Mouse (Mus musculus): ENCODE results near the gene Chst2.

Chst2 gene

DNA sequence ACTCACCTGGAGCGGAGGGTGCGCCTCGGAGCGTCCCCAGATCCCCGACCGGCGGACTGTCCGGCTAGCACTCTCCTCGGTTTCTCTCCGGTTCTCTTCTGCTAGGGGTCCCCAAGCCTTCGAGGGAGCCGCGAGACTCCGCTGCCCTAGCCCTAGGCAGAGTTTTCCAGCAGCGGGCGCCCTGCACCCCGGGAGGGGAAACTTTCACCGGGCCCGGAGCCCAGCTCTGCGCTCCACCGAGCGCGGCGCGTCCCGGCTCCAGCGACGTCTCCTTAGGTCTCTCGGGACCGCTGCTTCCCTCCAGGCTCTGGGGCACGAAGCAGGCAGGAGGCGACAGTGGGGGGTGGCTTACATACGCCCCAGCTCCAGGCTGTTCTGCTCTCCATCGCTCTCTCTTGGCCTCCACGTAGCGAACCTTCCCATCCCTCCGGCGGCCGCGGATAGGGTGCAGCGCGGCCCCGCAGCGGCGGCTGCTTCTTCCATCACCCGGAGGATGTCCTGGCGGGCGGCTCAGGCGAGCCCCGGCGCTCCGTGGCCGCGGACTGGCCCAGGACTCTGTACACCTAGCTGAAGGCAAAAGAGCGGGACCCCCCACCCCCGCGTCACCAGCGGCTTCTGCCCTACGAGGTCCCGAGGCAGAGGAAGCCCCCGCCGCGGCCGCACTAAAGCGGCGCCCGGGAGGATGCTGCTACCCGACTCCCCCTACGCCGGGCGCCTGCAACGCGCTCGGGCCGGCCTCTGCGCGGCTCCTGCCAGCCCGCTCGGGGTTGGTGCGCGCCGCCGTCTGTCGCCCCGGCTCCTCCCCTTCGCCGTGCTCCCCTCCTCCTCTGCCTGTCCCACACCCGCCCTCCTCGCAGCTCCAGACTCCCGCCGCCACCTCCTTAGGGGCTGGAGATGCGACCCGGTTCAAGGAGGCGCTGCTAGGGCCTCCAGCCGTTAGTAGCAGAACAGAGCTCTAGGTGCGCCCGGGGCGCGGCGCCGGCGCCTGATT, at the start of gene Chst2:
Gene Chst2 (minus strand): TSS at position 152 of the 991 bp plus-strand sequence.
- peak; percentile 94 for DNase-seq (ENCODE audit: low spot score)

DNA sequence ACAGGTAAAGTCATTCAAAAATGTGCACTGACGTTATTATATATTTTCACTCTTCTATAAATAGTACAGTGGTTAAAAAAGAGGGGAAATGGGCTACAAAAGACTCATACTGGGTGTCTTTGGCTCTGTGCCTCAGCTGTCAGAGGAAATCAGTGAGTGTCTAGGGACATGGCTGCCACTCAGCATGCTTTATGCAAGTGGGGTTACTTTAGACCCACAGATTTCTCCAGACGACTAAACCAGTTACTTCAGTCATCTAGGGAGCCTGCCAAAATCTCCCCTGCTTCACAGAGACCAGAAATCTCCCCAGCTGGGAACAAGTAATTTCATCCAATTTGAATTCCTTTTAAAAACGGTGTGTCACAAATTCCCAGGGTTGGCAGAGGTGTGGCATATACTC, 45.4 kb upstream of the Chst2 start:
- no peak for DNase-seq (ENCODE audit: low spot score)

DNA sequence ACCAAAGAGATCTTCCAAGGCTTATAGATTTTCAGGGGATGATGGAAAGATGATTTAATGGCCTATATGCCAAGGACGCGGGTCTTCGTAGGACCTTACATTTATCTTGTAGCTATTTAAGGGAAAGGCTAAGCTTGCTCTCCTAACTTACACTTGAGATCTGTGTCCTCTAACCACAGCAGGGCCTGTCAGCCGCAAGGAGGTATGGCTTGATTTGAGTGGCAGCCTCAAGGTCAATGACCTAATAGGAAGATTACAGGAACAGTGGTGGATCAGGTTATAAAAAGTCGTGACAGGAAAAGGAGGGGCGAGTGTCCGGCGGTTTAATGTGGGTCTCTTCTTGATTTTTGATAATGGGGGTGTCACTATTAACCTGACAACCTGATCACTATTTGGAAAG, 44.1 kb upstream of the Chst2 start:
- no peak for DNase-seq (ENCODE audit: low spot score)

DNA sequence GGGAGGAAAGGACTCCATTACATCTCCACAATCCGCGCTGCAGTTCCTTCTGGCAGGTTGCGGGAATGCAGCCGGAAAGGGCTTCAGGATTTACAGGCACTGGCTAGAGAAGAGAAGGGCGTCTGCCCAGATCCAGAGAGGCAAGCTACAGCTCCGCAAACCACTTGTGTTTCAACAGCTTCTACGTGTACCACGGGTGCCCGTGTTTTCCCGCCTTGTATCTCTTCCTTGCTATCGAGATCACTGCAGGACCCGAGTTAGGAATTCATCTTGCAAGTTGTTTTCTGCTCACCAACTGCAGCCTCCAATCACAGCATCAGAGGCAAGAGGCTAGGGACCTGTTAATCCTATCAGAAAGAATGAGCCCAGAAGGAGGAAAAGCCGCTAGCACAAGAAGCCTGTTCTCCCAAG, 35.8 kb upstream of the Chst2 start:
- DNase-seq (ENCODE audit: low spot score), result peak; percentile 70

DNA sequence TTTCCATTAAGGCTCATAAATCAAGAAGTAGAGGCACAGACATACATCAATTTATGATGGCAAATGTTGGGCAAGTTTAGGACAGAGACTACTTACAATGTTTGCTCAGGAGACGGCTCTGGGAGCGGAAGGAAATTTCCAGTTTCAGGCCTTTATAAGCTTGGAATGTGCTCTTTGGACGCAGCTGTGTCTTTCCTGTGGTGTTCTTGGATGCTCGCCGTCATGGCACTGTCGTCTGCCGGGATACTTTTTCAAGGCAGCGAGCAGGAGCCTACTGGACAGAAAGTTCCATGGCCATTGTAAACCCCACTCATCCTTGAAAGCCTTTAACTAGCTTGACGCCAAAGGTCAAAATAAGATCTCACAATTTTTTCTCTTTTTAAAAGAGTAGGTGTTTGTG, 31.4 kb upstream of the Chst2 start:
- no peak for DNase-seq (ENCODE audit: low spot score)

DNA sequence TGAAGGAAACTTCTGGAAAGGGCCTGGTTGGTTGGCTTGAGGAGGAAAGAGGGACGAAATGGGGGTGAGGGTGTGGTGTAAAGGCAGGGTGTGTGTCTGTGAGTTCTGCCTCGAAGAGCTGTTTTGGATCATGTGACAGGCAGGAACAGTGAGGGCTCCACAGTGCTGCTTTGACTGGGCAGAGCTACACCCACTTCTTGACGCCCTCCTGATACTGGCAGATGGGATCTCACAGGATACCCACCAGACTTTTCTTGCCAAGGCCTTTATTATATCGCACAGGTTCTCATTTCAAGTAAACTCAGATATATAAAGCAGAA, 29.7 kb upstream of the Chst2 start:
- DNase-seq (ENCODE audit: low spot score), result no peak

DNA sequence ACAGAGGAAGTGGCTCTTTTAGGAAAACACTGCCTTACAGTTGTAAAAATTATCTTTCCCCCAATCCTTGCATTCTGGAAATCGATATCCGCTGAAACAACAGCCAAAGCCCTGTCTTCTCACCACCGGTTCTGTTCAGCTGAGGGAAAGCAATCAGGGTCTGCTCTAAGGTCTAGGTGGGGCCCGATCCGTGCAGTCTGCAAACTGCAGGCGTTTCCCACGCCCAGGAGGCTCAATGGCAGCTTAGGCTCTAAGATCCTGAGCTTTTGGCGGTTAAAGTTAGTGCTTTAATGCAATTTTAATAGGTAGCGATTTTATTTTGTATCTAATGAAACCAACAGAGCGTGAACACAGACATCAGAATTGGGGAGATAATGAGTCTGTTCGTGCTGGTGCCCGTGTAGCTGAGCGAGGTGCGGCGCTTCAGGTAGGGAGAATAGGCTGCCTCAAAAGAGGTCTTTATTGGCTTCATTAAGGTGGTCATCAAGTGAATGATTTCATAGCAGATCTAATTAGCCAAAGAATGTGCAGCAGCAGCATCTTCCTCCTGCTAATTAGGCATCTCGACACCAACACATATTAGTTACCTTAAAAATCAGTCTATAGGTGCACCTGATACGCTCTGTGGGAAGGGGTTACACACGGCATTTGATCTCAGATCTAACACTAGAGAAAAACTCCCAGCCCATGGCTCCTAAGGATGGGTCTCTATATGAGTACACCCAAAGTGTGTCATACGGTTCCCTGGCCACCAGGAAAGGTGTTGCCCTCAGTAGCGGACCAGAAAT, 29.2 kb upstream of the Chst2 start:
- no peak for DNase-seq (ENCODE audit: low spot score)

DNA sequence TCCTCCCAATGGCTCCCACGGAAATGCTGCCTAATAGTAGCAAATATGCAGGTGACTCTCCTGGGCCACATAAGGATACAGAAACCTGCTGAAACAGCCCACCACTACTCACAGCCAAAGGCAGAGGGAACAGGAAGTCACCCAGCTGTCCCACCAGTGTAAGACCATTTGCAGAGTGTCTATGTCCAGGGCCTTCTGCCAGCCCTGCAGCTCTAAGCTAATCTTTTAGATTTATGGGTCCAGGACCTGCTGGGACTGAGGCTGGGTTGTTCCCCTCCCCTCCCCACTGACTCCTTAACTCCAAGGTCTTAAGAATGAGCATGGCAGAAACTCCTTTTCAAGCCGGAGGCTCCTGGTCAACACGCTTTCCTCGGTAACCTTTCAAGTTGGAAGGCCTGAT, 21.8 kb upstream of the Chst2 start:
- DNase-seq (ENCODE audit: low spot score), result no peak

DNA sequence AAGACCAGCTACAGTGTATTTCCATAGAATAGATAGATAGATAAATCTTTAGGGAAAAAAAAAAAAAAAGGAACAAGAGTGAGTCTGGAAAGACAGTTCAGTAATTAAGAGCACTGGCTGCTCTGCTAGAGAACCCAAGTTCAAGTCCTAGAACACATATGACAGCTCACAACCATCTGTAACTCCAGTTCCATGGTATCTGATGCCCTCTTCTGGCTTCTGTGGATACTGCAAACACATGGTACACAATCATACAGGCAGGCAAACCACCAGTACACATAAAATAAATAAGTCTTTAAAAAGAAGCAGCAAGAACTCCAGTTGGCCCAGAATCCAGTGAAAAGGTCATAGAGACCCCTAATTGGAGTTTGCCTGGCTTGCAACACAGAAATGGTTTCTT, 7.4 kb upstream of the Chst2 start:
- DNase-seq (ENCODE audit: low spot score), result no peak

DNA sequence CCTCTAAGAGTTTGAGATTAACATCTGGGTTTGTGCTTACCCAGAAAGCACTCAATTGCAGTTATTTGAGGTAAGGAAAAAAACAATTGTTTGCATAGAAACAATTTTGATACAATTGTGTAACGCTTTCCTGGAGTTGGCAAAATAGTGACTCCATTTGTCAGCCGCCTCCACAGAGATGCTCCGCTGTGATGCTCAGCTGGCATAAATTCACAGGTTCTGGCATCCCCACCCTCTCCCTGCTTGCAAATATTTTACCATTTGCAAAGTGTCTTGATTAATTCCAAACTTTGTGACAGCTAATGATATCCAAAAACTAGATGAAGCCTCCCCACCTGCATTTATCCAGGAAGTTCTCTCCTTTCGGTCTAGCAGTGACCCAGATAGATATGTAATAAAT, 5.5 kb upstream of the Chst2 start:
- no peak for DNase-seq (ENCODE audit: low spot score)

DNA sequence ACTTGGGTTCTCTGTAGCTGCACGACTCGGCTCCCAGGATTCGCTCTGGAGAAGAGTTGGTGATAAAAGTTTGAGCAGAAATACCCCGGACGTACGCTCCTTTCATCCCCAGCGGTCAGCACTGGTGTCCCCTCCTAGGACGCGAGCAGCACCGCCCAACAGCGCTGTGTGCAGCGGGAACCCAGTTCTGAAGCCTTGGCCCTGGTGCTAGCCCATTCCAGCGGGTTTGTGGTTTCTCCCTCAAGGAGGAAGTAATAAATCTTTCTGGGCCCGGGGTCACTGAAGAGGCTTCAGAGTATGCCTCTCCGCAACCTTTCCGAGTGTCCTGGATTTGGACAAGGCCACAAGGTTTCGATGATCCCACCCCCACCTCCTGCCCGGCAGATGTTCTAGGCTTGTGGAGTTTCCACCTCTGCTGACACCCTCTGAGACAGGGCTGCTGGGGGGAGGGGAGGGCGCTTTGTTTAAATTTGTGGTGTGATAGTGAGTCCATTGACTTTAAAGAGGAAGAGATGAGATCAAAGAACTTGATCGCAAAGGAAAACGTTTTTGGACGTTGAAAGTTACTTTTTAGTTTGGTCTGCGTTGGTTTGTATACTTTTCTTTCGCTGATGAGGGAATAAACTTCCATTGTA, 1.2 kb upstream of the Chst2 start:
- peak; percentile 65 for DNase-seq (ENCODE audit: low spot score)

DNA sequence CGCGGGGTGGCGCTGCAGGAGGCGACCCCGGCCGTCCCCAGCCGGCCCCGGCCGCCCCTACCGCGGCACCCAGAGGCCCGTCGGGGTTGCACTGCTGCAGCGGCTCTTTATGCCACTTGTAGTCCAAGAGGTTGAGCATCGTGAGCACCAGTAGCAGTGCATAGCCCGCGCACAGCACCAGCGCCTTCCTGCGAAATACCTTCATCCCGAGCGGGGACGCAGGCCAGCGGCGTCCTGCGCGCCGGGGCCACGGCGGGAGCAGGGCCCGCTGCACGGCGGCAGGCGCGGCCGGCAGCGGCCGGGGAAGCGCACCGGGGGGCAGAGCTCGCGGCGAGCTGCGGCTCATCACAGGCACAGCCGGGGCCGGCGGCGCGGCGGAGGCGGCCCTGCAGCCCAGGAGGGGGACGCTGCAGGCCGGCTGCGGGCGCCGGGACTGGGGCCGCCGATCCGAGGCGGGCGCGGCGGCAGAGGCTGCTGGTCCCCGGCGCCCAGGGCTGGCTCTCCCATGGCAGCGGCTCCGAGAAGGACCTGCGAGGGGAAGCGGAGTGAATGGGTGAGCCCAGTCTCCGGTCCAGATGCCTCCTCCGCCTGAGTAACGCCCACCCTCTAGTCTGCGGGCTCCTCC, 464 bp downstream of the Chst2 start:
- peak; percentile 68 for DNase-seq (ENCODE audit: low spot score)

DNA sequence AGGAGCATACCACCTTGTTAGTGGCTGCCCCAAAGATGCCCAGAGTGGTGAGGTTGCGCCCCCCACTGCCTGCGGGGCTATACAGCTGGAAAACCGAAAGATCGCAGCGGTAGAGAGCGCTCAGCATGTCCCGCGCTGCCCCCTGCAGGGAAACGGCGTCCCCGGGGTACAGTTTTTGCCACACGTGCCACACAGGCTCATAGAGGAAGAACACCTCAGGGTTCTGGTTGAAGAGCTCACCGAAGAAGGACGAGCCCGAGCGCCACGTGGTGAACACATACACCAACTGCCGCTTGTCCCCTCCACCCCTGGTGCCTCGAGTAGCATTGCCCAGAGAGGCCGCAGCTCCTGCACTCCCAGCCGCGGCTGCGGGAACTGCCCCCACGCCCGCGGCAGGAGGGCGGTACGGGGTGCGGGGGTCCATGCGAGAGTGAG, 994 bp downstream of the Chst2 start:
- peak; percentile 79 for DNase-seq (ENCODE audit: low spot score)

DNA sequence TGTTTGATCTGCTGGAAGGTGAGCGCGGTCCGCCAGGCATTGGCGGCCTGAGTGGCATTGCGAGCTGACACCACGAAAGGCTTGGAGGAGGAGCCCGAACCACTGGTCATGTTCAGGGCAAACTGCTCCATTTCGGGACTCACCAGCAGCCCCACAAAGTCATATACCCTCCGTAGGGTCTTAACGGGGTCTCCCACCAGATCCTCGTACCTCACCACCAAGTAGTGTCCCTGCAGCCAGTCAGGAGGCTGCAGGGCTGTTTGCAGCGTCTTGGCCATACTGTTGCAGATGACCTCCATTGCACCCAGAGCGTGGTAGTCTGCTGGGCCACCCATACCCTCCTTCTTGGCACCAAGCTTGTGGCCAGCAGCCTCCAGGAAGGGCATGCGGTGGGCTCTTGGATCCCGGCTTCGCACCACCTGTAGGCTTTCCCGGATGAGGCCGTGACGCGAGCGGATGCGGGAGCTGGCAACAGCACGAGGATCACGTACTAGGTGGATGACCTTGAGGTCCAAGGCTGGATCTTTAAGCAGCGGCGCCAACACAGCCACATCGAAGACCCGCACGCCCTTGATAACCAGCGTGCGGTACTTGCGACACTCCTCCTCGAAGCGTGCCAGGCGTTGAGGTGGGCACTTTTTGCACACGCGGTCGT, 1.6 kb downstream of the Chst2 start:
- no peak for DNase-seq (ENCODE audit: low spot score)

DNA sequence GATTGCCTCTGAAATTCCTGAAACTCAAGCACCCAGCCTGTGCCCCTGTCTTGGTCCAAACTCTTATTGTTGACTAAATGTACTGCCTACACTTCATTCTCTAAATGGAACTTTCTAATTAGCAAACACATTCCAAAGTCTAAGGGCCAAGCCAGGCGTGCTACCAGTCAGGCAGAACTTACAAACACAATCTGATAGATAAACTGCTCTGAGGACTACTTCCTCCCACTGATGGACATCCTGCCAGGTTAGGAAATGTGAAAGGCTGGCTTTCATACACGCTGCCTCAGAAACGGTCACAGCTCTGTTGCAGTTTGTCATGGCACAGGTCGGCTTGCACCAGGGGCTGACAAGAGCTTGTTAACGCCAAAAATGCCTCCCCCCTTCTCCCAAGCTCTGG, 4.8 kb downstream of the Chst2 start:
- DNase-seq (ENCODE audit: low spot score), result no peak

DNA sequence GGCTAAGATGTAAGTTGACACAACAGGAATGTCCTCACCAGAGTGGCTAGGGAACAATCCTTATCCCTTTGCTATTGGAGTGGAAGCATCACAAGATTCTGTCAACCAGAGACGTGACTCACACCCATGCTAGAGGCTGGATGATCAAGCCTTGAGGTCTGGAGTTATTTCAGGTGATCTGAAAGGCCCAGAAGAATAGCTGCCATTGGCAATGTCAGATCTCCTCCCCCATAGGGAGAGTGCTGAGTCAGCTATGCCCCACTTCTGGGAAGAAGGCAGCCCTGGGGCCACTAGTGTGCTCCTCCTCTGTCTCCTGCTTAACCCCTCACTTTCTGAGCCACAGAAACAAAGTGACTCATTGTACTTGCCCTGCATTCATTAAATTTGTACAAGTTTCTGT, 14.5 kb downstream of the Chst2 start:
- no peak for DNase-seq (ENCODE audit: low spot score)

DNA sequence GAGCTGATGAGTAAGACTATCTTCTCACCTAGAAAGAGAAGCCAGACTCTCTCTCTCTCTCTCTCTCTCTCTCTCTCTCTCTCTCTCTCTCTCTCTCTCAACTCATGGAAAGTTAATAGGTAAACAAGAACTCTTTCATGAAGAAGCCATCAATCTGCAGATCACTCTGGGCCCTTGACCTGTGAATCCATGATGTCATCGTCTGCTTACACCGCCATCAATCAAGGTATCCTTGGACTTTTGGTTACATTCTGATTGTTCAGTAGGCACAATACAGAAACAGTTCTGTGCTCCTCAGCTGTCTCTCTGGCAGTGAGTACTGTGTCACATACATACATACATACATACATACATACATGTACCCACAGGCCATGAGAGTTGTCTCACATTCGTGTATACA, 16.6 kb downstream of the Chst2 start:
- no peak for DNase-seq (ENCODE audit: low spot score)

DNA sequence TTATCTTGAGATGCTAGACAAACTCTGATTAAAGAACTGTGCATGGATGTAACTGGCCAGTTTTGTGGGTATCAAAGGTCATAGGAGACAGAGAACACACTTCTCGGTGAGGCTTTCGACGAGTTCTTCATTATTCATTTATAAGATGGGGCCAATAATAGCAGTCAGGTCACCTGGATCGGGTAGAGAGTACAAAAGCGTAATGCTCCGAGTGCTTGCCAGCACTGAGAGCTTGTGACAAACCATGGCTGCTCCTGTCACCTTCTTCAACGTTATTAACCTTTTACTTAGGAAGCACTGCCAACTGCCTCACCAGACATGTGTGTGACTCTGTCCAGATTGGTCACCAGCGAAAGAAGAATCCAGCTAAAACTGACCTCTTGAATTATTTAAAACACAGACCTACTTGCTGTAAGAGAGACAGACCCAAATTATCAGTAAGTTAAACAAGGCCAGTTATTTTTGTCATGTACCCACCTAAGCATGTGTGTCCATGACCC, 18.6 kb downstream of the Chst2 start:
- no peak for DNase-seq (ENCODE audit: low spot score)

DNA sequence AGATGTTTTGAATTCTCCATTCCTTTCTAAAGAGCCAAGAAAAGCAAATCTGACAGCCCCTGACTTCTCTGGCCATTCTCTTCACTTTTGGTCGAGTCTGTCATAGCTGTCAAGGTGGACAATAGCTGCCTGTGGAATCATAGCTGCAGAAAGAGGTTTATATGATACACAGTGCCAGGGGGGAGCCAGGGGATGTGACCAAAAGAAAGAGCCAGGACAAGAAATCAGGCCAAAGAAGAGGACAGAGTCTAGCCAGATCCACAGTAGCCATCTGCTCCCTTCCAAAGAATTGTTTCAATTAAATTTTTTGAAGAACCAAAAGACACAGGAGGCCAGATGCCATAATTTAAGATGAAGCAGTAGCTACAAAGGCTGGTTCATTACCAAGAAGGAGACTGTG, 30.6 kb downstream of the Chst2 start:
- DNase-seq (ENCODE audit: low spot score), result no peak

DNA sequence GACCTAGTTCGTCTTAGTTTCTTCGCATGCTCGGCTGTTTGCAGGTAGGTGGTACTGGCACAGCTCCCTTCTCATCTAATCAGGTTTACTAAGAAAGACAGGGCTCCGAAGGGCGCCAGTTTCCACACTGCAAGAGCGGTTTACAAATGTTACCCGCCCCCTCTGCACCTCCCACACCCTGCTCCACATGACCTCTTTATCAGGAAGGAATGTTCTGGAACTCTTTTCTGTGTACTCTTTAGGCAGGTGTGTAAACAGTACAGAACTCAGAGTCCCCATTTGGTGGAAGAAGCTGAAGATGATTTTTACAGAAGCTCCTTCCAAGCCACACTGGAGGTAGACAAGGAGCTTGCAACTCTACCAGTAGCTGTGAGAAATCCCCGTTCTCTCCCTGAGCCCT, 31.2 kb downstream of the Chst2 start:
- no peak for DNase-seq (ENCODE audit: low spot score)

DNA sequence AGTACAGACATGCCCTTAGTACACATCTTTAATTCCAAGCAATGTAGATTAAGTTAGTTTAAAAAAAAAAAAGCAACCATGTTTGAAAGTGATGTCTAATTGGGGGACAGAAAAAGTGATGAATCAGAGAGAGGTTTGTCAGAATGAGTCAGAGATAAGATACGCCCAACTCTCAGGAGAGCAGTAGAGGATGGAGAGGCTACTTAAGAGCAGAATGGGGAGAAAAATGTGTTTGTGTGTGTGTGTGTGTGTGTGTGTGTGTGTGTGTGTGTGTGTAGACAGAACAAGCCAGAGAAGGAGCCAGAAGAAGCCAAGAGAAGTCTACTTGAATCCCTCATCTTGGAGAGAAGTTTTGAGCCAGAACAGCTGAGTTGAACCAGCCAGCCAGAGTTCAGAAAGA, 32.8 kb downstream of the Chst2 start:
- no peak for DNase-seq (ENCODE audit: low spot score)

DNA sequence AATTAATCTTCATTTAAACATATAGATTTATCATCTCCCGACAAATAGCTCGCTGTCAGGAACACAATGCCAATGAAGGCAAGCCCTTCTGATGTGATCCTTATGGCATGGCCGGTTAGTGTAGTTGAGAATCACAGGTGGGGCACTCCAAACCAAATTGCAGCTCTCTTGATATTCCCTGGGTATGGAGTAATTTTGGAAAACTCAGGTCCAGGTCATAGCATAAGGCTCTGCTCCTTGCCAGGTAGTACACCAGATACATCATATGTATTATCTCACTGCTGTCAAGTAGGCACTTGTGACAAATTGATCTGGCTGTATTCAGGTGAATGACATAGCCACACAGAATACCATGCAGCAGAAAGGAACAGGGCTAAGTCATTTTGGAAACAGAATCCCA, 40.6 kb downstream of the Chst2 start:
- no peak for DNase-seq (ENCODE audit: low spot score)
